Mouse (Mus musculus): ENCODE measurements around the gene Pgghg. TPM values are rescaled to one million over a fixed set of nuclear protein-coding genes. Genes with fewer than 3 reads are reported as not detected.
A peak's percentile ranks its signal among the peaks of the same experiment; 100 is the strongest.
"Not testable (repeated sequence)": the region's sequence is repeated elsewhere in the genome, so short reads cannot be mapped to it uniquely, and the experiment has no call there.

Pgghg gene
- total RNA-seq, 2 experiments from 2014 or later: 7.8 to 11.5 TPM

DNA sequence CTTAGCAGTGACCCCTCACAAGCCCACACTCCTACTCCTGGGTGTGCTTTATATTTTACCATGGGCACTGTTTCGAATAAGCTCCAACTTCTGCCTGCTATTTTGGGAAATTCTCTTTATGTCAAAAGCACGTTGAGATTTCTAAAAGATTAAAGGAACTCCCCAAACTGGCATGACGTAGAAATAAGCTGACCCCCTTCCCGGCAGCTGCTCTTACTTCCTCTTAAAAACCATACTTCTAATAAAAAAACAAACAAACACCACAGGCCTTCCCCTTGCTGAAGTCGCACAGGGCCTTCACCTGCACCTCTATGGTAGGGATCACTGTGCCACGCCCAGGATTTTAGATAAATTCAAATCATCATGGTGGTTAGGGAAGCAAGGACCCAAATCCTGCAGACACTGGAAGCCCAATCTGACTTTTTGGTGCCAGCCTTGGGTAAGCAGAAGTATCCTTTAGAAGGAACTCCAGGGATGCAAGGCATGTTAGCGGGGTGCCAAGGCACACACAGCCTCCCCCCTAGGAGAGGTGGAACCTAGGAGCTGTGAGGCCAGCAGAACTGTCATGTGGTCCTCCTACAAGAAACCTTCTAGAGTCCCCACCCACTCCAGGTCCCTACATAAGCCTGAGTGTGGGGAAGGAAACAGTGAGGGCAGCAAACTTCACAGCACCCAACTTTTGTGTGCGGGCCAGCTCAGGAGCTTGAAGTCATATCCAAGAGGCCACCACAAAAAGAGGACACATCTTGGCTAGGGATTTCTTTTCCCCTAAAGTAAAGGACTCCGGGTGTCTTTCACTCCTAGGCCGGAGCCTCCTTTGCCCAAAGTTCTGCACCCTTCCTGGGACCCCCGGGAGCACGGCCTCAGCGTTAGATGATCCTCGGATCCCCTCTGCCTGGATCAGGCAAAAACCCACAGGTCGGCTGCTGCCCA lies 12.9 kb downstream of the Pgghg start:
- peak; percentile 54 for ATAC-seq (replicated peaks; ENCODE audit: poor library complexity, severe bottlenecking)

DNA sequence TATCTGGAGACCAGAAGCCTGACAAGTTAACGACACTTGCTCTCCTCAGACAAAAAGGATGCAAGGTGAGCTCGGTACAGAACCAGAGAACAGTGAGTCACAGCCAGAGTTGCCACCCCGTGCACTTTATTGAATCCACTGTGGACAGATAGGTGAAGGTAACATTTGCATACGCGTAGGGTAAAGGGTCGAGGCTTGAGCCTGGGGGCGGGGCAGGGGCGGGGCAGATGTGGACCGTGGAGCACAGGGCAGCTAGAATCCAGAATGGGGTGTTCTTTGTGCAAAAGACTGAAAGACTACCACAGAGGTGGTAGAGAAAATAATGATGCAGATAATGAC lies 13.5 kb downstream of the Pgghg start:
- ATAC-seq (replicated peaks; ENCODE audit: poor library complexity, severe bottlenecking): no peak

DNA sequence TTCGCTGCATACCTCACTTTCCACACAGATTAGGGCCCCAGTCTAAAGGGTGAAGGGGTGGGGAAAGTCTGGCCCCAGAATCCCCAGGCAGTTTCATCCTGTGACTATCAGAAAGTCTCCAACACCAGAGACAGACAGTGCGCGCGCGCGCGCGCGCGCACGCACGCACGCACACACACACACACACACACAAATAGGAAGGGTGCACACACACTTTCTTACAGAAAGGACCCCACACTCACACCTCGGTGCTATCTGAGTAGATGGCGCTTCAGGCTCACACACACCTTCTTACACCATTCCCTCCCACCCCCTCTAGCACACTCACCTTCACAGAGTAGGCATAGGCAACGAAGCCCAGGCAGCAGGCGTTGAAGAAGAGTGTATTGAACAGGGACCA lies 14.2 kb downstream of the Pgghg start:
- ATAC-seq (replicated peaks; ENCODE audit: poor library complexity, severe bottlenecking): no peak

DNA sequence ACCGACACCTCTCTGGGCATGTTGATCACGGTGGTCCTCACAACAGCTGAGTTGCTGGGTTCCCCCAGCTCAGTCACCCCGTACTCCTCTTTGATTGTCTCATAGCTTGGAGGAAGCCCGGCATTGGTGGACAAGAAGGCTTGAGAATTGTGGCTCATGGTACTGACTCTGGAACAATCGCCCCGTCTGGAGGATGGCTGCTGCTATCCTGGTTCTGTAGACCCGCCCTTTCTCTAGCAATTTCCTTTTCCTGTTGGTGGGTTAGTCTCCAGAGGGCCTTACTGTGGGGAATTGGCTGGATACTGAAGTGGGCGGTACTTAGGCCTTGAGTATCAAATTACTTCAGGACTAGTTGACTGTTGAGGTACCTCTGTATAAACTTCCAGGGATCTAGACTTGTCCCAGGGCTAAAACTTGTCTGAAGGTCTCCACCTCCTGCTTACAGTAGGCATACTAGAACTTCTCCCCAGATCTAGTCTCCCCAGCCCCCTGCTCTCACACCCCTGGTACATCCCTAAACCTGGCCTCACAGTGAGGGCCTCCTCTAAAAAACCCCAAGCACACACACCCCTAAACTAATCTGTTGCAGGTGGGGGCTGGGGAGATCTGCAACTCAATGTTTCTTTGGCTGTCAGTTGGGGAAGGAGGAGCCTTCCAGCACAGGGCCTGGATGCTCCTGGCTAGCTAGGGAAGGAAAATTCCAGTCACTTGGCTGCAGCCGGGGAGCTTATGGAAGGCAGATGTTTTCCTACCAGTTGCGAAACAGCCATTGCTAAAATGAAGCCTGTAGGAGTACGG lies 14.8 kb downstream of the Pgghg start, which contains the start of the genes Gm45717 and Ifitm2:
Gene Gm45717, minus strand, starts transcription at position 180 of the 798 bp plus-strand sequence.
Gene Ifitm2, minus strand, starts transcription at position 230 of the 798 bp plus-strand sequence.
- peak; percentile 67 for ATAC-seq (replicated peaks; ENCODE audit: poor library complexity, severe bottlenecking)

DNA sequence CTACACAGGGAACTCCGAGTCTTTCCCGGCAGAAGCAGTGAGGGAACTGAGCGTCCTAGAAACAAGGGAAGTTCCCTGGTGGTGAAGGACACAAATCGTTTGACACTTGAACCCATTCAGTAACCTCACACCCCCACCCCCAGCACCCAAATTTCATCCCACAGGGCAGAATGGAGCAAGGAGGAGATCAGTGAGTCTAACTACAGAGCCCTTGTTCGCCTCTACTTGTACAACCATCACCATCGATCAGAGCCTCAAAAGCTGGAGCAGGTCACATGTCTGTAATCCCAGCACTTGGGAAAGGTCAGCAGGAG lies 15.3 kb downstream of the Pgghg start:
- ATAC-seq (replicated peaks; ENCODE audit: poor library complexity, severe bottlenecking): no peak

DNA sequence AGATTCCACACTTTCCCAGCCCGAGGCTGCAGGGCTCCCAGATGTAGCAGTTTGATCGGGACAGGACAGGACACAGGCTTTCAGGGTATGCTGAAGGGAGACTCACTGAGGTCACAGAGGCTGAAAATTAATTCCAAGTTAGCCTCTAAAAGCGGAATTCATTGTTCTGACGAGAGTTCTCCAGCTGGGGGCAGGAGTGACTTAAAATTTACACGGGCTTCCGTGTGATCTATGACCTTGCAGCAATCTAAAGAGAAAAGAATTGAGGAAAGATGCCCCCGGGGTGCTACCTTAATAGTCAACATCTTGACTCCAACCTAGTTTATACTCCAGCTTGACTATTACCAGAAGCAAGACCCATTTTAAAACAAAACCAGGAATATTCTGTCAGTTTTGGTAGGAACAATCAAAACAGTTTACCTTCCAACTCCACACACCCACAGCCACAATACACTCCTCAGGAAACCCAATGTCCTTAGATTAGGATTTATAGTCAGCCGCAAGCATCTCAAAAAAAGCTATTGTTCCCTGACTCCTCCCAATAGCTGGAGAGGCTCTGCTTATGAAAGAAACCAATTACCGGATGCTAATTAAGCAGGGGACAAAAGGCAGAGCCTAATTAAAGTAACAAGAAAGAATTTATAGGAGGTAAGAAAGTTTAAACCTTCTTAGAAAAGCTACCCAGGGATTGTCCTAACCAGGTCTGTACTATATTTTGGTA lies 18.1 kb downstream of the Pgghg start:
- 0 out of 2 replicates have a peak, but pooled peaks have one; percentile 20 for ATAC-seq (replicated peaks; ENCODE audit: poor library complexity, severe bottlenecking)

DNA sequence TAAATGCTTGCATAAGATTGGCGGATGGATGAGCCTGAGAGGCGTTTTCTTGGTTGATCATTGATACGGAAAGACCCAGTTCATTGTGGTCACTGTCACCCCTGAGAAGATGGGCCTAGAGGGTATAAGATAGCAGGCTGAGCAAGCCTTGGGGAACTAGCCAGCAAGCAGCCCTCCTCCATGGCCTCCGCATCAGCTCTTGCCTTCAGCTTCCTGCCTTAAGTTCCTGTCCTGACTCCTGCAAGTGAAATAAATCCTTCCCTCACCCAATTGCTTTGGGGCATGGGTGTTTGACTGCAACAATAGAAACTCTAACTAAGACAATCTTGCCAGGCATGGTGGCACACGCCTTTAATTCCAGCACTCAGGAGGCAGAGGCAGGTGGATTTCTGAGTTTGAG lies 18.8 kb downstream of the Pgghg start:
- ATAC-seq (replicated peaks; ENCODE audit: poor library complexity, severe bottlenecking): no peak

DNA sequence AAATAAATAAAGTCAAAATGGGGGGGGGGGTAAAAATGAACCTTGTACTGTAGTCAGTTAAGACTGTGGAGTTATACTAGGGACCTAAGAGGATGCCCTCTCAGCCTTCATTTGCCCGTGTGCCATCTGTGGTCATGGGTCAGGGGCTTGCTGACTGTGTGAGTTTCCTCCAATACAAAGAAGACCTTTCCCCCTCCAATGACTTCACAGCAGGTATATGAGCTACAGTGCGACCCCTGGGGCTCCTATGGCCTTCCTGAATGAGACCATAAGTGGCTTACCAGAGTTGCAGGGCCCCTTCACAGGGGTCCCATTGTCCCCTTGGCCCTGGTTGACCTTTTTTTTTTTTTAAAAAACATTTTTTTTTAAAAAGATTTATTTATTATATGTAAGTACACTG lies 20.2 kb downstream of the Pgghg start:
- no peak for ATAC-seq (replicated peaks; ENCODE audit: poor library complexity, severe bottlenecking)

DNA sequence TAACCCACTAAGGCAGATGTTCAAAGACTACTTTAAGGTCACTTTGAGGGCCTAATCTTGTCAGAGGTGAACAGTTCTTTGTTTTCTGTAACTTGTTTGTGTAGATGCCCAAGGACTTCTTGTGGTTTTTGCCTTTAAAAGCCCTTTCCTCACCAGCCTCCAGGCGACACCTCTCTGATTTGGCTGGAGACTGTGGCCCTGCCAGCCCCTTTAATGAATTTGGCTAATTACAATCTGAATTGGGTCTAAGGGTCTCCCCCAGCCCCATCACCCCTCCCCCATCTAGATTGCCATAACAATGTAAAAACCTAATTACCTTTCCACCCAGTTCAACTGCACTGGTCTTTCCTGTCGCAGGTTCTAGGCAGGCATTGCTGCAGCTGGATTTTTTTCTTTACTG lies 21.5 kb downstream of the Pgghg start:
- ATAC-seq (replicated peaks; ENCODE audit: poor library complexity, severe bottlenecking): no peak

DNA sequence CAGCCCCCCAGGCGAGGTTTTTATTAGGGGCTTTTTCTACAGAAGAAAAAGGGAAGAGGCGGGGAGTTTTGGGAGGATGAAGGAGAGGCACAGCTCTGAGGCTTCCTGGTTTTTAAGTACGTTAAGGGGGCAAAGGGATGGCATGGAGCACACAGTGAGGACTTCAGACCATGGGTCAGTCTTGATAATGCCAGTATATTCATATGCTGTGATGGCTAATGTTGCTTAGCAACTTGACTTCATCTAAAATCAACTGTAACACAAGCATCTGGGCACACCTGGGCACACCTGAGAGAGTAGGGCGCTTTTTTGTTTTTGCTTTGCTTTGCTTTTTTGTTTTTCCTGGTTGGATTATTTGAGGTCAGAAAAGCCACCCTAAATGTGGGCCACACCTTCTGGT lies 25.7 kb downstream of the Pgghg start, which contains the start of gene Ifitm1:
Gene Ifitm1, plus strand, starts transcription at position 301 of the 400 bp plus-strand sequence.
- ATAC-seq (replicated peaks; ENCODE audit: poor library complexity, severe bottlenecking): no peak

DNA sequence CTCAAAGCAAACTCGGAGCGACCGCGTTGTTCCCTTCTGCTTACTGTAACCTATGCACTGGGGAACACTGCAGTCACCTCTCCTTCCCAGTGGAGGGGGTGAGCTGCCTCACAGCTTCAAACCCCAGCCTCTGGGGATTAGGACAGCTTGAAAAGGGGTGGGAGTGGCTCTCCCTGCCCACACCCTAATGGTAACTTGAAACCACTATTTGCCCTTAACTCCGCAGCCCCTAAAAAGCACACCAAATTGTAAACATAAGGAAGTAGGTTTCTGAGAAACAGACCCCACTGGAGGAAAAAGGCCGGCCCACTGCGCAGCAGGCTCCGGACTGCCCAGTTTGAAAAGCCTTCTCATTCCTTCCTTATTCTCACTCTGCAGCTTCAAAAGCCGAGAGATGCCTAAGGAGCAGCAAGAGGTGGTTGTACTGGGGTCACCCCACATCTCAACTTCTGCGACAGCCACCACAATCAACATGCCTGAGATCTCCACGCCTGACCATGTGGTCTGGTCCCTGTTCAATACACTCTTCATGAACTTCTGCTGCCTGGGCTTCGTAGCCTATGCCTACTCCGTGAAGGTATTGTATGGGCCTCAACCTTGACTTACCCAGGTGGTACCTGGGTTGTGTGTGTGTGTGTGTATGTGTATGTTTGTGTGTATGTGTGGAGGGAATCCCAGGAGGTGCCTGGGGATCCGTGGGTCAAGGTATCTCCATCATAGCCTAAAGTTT lies 26.8 kb downstream of the Pgghg start:
- peak; percentile 77 for ATAC-seq (replicated peaks; ENCODE audit: poor library complexity, severe bottlenecking)

DNA sequence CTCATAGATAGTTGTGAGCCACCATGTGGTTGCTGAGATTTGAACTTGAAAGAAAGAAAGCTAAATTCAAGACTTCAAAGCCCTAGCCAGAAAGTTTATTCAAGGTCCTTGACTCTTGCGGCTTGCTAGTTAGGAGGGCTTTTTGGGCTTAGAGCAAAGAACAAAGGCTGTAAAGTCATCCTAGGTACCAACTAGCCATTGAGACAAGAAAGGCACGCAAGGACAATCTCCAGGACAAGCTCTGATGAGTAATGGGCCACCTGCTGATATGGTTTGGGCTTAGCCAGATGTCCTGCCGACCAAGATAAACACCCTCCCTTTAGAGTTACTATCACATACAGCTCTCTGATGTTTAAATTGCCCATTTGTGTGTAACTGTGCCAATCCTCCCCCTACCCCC lies 27.5 kb downstream of the Pgghg start:
- not testable (repeated sequence) for ATAC-seq (replicated peaks; ENCODE audit: poor library complexity, severe bottlenecking)

DNA sequence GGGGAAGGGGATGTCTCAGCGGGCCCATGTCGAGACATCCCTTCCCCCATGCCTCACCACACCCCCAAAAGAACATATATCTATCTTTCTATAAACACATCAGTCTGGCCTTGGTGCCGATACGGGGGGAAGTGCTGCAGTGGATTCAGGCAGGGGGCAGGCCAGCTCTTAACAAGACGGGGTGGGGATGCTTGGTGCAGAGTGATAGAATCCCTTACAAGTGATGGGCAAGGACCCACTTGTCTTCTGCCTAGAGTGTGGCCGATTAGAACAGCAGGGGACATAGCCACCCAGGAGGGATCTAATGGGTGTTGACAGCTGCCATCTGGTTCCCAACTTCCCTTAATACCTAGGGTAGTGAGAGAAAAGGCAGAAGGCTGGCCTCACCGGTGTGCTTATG lies 29.7 kb downstream of the Pgghg start:
- peak; percentile 45; the same call in 1 of the 2 replicates for ATAC-seq (replicated peaks; ENCODE audit: poor library complexity, severe bottlenecking)

DNA sequence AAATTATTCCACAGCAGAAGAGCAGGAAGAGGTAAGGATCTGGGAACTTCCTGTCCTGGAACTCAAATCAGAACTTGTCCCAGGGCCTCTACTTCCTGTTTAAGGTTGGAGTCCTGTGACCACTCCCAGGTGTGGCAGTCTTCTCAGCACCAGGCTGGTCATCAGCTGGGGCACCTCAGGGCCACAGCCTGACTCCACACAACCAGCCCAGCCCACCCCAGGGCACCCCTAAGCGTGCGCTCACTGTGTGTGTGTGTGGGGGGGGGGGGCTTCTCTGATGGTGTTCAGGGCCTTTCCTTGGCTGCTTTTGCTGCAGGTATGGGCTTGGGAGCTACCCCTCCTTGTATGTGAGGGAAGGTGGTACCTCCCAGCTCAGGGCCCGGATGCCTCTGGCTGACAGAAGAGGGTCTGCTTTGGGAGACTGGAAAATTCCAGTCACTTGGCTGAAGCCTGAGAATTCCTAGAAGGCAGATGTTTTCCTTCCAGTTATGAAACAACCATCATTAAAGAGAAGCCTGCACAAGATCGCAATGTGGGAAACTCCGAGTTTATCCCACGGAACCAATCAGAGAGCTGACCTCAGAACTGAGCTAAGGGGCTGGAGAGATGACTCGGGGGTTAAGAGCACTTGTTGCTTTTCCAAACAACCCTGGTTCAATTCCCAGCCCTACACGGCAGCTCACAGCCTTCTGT lies 30.4 kb downstream of the Pgghg start:
- peak; percentile 18 for ATAC-seq (replicated peaks; ENCODE audit: poor library complexity, severe bottlenecking)

DNA sequence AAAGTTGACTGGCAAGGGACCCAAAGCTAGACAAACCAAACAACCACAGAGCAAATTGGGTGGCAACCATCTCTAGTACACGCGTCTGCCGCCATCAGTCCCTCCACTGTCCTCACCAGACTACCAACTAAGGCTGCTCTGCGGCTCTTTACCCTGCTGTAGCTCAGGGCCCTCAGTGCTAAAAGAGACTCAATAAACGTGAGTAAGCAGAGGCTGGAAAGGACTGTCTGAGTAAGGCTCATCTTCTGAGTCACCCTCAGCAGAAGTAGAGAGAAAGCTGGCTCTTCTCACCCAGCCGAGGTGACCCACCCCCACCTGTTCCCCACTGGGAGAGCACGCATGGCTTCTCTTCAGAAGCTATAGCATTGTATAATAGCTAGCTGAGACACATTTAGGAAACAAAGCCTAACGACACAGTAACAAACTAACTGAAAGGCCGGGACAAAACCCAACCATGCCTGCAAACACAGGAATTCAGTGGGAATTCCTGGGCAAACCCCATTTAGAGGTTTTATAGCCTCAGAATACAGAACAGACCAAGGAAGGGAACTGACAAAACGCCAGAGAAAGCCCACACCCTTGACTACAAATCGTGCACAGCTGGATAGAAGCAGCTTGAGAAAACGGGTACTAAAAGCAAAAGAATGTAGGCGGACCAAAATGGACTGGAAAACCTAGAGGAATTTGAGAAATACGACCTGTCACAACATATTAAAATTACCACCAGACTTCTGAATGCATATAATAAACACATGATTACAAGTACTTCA lies 32.4 kb downstream of the Pgghg start:
- no peak for ATAC-seq (replicated peaks; ENCODE audit: poor library complexity, severe bottlenecking)

DNA sequence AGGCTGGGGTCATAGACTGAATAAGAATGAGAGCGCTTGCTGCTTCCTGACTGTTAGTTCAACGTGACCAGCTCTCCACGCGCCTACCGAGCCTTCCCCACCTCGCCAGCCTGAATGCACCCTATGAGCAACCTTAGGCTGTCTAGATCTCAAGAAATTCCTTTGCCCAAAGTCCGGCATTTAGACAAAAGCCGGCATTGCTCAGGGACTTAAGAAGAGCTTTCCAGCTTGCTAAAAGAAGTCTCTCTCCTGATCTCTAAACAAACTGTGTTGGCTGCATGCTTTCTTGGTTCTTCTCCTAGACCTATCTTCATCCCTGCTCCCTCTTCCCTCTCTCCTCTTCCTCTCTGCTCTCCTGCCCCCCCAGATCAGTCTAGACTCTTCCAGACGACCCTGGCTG lies 33.7 kb downstream of the Pgghg start:
- no peak for ATAC-seq (replicated peaks; ENCODE audit: poor library complexity, severe bottlenecking)

DNA sequence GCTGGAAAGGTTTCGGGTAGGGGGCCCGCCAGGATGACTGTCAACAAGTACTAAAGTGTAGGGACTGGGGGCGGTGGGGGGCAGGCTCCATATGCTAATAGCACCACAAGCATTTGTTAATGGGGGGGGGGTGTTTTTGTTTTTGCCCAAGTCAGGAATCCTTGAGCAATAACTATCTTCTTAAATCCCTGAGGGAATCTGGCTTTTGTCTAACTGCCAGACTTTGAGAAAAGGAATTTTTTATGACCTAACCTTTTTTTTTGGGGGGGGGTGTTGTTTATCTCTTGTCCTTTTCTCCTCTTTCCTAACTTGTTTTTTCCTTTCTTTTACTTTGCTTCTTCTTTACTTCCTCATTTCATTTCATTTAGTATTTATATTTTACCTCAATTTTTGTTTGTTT lies 34.3 kb downstream of the Pgghg start:
- no peak for ATAC-seq (replicated peaks; ENCODE audit: poor library complexity, severe bottlenecking)

DNA sequence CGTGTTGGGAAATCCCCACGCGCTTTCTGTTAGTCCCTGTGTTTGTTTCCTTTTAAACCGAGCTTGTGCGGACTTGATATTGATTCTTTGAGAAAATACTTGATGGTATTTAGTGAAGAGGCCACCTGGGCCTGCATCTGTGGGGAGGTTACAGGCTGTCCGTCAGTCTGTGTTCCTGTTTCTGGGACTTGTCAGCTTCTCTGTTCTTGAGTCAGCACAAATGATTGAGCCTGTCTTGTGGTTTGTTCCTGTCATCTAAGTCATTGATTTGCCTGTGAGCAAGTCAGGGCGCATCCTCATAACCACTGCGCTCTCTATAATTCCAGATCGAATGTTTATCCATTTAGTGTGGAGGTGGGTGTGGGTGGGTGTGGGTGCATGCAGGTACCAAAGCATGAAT lies 35.5 kb downstream of the Pgghg start:
- ATAC-seq (replicated peaks; ENCODE audit: poor library complexity, severe bottlenecking): peak; percentile 61

DNA sequence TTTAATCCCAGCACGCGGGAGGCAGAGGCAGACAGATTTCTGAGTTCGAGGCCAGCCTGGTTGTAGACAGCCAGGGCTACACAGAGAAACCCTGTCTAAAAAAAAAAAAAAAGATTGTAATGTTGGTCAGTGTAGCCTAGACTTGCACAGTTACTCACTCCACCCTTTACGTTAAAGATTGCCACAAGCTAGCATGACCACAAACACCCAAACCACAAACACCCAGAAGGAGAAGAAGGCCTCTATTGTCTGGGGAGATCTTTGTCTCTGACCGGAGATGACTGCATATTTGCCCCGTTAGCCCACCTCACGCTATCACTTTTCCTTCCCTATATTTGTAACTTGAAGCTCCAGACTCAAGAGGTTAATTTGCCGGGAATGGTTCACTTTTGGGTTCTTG lies 40.5 kb downstream of the Pgghg start:
- peak; percentile 99 for ATAC-seq (replicated peaks; ENCODE audit: poor library complexity, severe bottlenecking)

Data from granulocyte monocyte progenitor cell, adult 5-6 weeks (primary cell).